In the genomic region with DNA sequence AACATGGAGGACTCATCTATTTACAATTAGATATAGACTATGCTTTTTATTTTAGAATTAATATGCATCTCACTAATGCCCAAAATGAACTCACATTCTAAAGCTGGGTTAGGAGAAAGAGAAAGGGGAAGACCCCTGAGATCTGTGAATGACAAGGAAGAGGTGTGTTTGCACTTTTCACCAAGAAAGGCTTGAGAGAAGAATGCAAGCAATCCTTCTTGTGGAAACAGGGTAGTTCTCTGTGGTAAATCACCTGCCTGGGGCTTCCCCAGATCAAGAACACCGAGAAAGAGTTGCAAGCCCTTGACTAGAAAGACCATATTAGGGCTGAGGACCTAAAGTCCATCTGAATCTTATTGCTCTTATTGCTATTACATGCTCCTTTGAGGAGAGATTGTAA, we compare ENCODE assay signal across 17 mouse cellular contexts.
"Had no signal": no experiment of that assay in that cellular context is flagged by ENCODE, and none has a peak within 500 bp of the region (broad histone marks: within the 10 kb centered on the region; RNA-seq: fewer than 3 reads in every experiment).

No protein-coding gene starts in this region.

- H3K9ac ChIP-seq: liver, embryonic 15.5 days; lung, embryonic 14.5 days; neural tube, embryonic 13.5 days; stomach, embryonic 15.5 days had no signal

- H3K4me2 ChIP-seq: liver, embryonic 11.5 days; liver, embryonic 15.5 days; lung, embryonic 14.5 days; neural tube, embryonic 13.5 days; stomach, embryonic 15.5 days had no signal

- H3K9me3 ChIP-seq: limb, embryonic 10.5 days; liver, embryonic 15.5 days; midbrain, embryonic 10.5 days; neural tube, embryonic 13.5 days; stomach, embryonic 15.5 days had no signal

- H3K36me3 ChIP-seq: limb, embryonic 10.5 days; liver, embryonic 15.5 days; midbrain, embryonic 10.5 days; neural tube, embryonic 13.5 days; stomach, embryonic 15.5 days had no signal

- H3K27ac ChIP-seq: layer of hippocampus, adult 2 months; limb, embryonic 10.5 days; liver, embryonic 15.5 days; midbrain, embryonic 10.5 days; neural tube, embryonic 13.5 days; stomach, embryonic 15.5 days had no signal

- H3K4me1 ChIP-seq: limb, embryonic 10.5 days; liver, embryonic 15.5 days; midbrain, embryonic 10.5 days; neural tube, embryonic 13.5 days; stomach, embryonic 15.5 days had no signal

- H3K4me3 ChIP-seq: layer of hippocampus, adult 2 months; limb, embryonic 10.5 days; liver, embryonic 15.5 days; midbrain, embryonic 10.5 days; myocyte; neural tube, embryonic 13.5 days; stomach, embryonic 15.5 days had no signal

- H3K27me3 ChIP-seq: liver, embryonic 15.5 days; neural tube, embryonic 13.5 days; stomach, embryonic 15.5 days had no signal

- DNase-seq: kidney, adult 18-20 months; kidney, postnatal 10 days; kidney, postnatal 4 days; lung, embryonic 14.5 days; lung, postnatal 10 days; lung, postnatal 4 days; midbrain, embryonic 14.5 days; right cerebral cortex, postnatal 14 days; thymus, postnatal 36 days had no signal
